Mouse (Mus musculus) left cerebral cortex, adult 9 months (tissue): ENCODE data around the gene Prkaca.
"Not testable (repeated sequence)": the region's sequence is repeated elsewhere in the genome, so short reads cannot be mapped to it uniquely, and the experiment has no call there.

Experiments
- DNase-seq, 2 experiments: peaks; one replicate each; pipeline ENCODE4 v3.0.0; 2022; ENCODE audit warnings: low spot score in 2 of 2

Prkaca gene

DNA sequence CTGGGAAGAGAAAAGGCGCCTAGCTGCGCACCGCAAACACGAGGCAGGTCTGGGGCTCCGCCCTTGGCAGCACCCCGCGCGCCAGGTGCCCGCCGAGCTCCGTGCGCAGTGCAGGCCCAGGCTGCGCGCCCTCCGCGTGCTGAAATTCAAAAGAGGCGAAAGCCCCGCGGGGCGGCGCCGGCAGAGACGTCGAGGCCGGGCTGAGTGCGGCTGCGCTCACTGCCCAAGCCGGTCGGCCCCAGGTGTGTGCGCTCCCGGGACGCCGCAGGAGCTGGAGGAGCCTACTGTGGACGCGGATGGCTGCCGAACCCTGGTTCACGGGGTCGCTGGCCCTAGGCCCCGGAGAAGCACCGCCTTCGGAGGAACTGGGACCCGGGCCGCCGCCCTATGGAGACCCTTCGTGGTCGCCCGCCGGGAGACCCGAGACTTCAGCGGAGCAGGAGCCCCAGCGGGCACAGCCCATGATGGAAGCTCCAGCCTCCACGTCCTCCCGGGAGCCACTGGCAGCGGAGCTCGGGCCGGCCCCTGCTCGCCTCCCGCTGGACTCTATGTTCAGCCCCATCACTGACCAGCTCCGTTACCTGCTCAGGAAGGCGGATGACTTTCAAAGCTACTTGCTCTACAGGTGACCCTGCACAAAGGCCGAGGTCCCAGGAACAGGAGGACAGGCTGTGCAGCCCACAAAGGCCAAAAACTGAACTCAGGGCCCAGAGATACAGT lies 28.6 kb downstream of the Prkaca start, which contains the start of gene 1700067K01Rik:
1700067K01Rik (plus strand) TSS at position 222 of the 720 bp plus-strand sequence.
- DNase-seq: no peak

- no peak for DNase-seq
These were observed 30.3 kb downstream of the Prkaca start for GRCm38 (mm10) chr8:84002957-84003611.

GRCm38 (mm10) chr8:84003612-84004246 lies 30.9 kb downstream of the Prkaca start:
- DNase-seq: no peak

DNA sequence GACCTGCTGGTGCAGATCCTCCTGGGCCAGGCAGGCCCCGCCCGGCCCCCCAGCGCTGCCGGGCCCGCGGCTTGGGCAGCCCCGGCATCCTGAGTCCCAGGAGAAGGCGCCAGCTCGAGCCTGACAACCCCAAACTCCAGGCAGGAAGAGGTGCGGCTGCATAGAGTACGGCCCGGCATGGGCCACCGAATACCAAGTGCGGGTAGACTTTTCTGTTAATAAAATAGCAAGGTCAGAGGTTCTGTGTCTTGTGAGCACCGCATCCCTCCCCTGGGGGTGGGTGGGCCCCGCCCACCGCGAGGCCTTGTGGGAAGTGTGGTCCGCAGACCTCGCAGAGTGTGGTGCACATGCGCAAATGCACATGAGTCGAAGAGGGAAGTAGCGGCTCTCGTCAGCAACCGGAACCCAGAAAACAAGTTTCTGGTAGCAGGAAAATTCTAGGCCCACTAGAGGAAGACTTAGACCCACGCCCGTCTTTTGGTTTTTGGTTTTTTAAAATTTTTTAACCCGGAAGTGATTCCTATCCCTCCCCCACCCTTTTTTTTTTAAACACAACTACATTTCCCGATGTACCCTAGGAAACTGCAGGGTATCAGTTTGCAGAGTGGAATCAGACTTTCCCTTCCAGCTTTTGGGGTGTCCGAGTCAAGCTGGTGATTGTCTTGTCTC lies 31.9 kb downstream of the Prkaca start:
- peak; percentile 84 to 93 for DNase-seq

DNA sequence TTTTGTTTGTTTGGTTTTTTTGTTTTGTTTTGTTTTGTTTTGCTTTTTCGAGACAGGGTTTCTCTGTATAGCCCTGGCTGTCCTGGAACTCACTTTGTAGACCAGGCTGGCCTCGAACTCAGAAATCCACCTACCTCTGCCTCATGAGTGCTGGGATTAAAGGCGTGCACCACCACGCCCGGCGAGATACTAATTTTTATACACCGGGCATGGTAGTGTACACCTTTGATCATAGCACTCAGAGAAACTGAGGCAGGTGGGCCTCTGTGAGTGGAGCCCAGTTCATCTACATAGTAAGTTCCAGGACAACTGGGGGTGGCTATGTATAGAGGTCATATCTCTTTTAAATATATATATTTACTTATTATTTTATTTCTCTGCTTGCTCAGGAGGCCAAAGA lies 32.7 kb downstream of the Prkaca start:
- DNase-seq: not testable (repeated sequence)

DNA sequence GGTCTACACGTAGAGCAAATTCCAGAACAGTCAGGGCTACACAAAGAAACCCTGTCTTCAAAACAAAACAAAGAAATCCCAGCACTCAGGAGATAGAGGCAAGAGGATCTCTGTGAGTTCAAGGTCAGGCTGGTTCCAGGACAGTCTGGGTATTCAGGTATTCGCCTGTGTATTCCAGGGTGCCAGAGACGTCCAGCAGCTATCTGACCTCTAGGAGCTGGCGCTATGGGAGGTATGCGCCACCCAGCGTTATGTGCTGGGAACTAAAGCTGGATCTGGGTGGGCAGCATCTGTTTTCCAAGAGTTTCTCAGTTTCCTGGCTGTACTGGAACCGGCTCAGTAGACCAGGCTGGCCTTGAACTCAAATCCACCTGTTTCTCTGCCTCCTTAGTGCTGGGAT lies 35.6 kb downstream of the Prkaca start:
- no peak for DNase-seq

DNA sequence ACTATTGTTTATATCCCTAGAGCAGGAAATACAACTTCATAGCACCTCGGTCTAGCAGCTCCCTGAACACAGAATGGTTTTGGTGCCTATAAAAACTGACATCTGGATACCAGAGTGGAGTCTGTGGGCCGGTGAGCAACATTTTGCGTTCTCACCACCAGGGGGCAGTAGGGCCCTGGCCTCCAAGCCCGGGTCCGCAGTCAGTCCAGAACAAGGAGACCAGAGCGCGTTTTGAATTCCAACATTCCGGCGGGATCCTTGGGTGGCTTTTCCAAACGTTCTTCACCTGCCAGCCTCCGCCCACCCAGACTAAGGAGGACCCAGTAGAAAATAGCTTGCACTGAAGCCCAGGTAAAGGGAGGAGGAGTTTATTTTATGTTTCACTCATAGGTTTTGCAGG lies 37.1 kb downstream of the Prkaca start:
- DNase-seq: peak in 1 of 2 experiments; percentile 89

GRCm38 (mm10) chr8:84010625-84011611 lies 38.1 kb downstream of the Prkaca start:
- DNase-seq: peak in 1 of 2 experiments; percentile 59

DNA sequence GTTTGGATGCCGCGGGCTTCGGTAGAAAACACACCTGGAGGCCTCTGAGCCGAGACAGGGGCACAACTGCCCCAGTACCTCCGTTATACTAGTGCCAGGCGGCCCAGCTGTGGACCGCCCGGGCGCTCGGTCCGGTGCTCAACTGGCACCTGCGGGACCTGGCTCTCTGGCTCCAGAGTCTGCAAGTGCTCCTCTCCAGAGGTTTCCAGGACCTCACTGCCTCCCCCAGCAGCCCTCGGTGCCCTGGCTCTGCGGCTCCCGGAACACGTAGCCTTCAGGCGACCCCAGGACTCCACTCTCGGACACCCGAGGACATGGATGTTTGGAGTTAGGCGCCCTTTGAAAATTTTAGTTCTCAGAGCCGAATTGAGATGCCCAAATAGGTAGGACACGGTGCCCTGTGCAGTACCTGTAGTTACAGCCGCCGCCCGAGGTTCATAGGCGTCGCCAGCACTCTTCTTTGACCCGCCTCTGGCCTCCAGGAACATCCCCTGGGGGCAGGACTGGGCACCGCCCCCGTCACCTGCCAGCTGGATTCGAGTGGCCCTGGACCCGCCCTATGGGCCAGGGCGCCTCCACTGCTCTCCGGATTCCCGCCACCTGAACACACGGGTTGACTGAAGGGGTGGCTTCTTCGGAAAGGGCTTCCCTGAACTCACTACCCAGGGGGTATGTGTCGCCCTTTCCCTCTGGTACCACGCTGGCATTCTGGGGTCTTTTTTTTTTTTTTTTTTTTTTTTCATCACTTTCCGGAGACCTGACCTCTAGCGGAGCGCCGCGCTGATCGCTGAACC lies 39.1 kb downstream of the Prkaca start, which contains the start of gene 2210011C24Rik:
2210011C24Rik (minus strand) TSS at position 467 of the 794 bp plus-strand sequence.
- no peak for DNase-seq

GRCm38 (mm10) chr8:84012499-84013165 lies 39.8 kb downstream of the Prkaca start:
- DNase-seq: no peak

DNA sequence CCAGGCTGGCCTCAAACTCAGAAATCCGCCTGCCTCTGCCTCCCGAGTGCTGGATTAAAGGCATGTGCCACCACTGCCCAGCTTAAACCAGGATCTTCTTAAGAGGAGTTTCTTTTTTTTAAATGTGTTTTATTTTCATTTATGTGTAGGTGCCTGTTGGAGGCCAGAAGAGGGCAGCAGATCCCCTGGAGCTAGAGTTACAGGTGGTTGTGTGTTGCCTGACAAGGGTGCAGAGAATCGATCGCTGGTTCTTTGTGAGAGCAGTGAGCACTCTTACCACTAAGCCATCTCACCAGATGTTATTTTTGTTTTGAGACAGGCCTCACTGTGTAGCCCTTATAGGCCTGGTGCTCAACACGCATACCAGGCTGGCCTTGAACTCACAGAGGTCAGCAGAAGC lies 43.0 kb downstream of the Prkaca start:
- no peak for DNase-seq

DNA sequence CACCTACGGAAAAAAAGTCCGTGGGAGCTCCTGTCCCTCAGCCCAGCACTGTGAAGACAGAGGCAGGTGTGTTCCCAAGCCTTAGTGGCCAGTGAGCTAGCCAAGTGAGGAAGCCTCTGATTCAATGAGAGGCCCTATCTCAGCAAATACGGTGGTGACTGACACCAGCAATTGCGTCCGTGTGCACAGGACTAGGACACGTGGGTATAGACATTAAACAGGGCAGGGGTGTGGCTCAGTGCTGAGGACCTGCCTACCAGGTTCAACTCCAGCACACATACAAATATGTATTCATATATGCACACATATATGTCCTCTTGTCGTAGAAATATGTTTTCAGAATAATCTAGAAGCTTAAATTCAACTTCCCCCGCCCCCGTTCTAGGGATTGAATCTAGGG lies 46.9 kb downstream of the Prkaca start:
- DNase-seq: no peak

GRCm38 (mm10) chr8:84021096-84021495 lies 48.3 kb downstream of the Prkaca start, which contains the start of gene Palm3:
Gene Palm3 (plus strand): TSS chr8:84021471.
- no peak for DNase-seq

- DNase-seq: no peak
These were observed 48.8 kb downstream of the Prkaca start for GRCm38 (mm10) chr8:84021569-84021968.

- DNase-seq: no peak
These were observed 50.3 kb downstream of the Prkaca start for GRCm38 (mm10) chr8:84023085-84023484.

DNA sequence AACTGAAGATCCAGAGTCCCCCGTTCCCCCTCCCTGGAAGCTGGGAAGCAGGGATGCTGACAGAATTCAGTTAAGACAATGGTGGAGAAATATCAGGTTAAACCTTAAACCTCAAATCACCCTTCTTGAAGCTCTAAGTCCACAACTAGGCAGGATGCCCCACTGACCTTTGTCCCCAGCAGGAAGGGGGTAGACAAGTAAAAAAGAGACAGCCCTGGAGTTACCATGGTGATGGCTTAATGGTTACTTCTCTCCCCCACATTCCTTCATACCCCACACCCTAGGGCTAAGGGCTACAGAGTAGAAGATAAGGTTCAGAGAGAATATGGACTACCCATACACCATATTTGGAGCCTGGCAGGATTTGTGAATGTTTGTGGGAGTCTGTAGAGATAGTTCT lies 50.8 kb downstream of the Prkaca start:
- no peak for DNase-seq

DNA sequence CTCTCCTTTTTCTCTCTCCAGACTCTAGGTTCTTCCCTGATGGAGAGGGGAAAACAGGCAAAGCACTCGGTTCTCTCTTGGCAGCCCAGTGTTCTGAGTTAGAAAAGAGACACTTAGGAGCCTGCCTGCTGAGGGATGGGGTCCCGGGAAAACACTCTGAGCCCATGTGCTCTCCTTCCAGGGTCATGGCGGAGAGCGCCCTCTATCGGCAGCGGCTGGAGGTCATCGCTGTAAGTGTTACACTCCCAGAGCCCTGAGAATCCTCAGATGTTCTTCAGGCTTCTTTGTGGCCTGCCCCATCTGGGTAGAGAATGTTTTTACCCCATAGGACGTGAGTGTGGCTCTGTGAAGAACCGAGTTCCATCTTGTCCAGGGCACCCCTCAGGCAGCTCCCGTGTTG lies 51.4 kb downstream of the Prkaca start:
- DNase-seq: no peak

GRCm38 (mm10) chr8:84025863-84026262 lies 53.1 kb downstream of the Prkaca start:
- no peak for DNase-seq

DNA sequence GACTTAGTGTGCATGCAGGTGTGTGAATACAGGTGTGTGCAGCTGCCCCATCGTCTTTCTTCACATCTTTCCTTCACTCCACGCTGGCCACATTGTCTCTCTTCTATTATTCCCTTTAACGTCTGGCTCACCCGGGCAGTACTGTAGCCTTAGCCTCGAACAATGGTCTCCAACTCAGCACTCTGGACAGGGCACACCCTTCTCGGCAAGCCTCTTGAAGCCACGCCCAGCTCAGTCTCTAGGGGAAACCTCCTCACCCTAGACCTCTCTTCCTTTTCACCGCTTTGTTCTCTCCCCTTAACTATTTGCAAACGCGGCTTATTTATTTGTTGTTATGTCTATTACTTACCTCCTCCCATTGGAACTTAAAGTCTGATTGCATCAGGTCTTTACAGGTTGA lies 54.7 kb downstream of the Prkaca start:
- DNase-seq: no peak
